Mouse (Mus musculus) intestine, embryonic 16.5 days (tissue): Measurements from ENCODE around the gene Eif5. TPM values are rescaled to one million over a fixed set of nuclear protein-coding genes. Genes with fewer than 3 reads are reported as not detected.
A peak's percentile ranks its signal among the peaks of the same experiment; 100 is the strongest.

Experiments
- ATAC-seq: fragments of 200-750 bp; cut with Nextera tagmentation; 2 replicates; pipeline ENCODE4 v1.8.0; 2017; ENCODE audit warnings: moderate TSS enrichment, moderate library complexity
- H3K27ac ChIP-seq: fragments of 300-500 bp; sonication (generic); 2 replicates; pipeline ENCODE4 v1.5.1; 2014; ENCODE audit warnings: mild to moderate bottlenecking, low read length
- H3K27me3 ChIP-seq: fragments of 300-500 bp; sonication (generic); replicated peaks from 2 replicates; pipeline ENCODE4 v1.6.1; 2014; ENCODE audit warnings: low read length, control low read depth, mixed read lengths; ENCODE audit not compliant: control insufficient read depth, insufficient read depth
- H3K36me3 ChIP-seq: fragments of 300-500 bp; sonication (generic); 2 replicates; pipeline ENCODE4 v1.6.1; 2014; ENCODE audit warnings: low read length, control low read depth; ENCODE audit not compliant: control insufficient read depth, insufficient read depth
- H3K4me1 ChIP-seq: fragments of 300-500 bp; sonication (generic); 2 replicates; pipeline ENCODE4 v1.6.1; 2014; ENCODE audit warnings: low read length, control low read depth, mixed read lengths; ENCODE audit not compliant: control insufficient read depth, insufficient read depth
- H3K4me2 ChIP-seq: fragments of 300-500 bp; sonication (generic); 2 replicates; pipeline ENCODE4 v1.6.1; 2014; ENCODE audit warnings: low read depth, low read length, control low read depth
- H3K4me3 ChIP-seq: fragments of 300-500 bp; sonication (generic); 2 replicates; pipeline ENCODE4 v1.5.1; 2014; ENCODE audit warnings: mild to moderate bottlenecking, low read length
- H3K9ac ChIP-seq: fragments of 300-500 bp; sonication (generic); 2 replicates; pipeline ENCODE4 v1.6.1; 2014; ENCODE audit warnings: low read depth, low read length
- H3K9me3 ChIP-seq: fragments of 300-500 bp; sonication (generic); 2 replicates; pipeline ENCODE4 v1.6.1; 2016; ENCODE audit warnings: low read length, control low read depth; ENCODE audit not compliant: control insufficient read depth
- WGBS: fragments of 180-500 bp; shearing (Covaris S2); extraction: QIAGEN DNeasy Blood & Tissue Kit; methylation state at CpG from one replicate; pipeline ENCODE4 v1.1.7; 2014; 5-methylcytosine and 5-hydroxymethylcytosine counted together
- polyA plus RNA-seq: library from polyadenylated mRNA; unstranded; fragments of >200 nt; fragmentation: Nextera tagmentation; extraction: Ambion mirVana; gene quantifications from 2 replicates; pipeline ENCODE4 v1.2.1, GENCODE M21; 2015

Eif5 gene
- polyA plus RNA-seq, 1 experiment from 2014 or later, result 531 TPM

DNA sequence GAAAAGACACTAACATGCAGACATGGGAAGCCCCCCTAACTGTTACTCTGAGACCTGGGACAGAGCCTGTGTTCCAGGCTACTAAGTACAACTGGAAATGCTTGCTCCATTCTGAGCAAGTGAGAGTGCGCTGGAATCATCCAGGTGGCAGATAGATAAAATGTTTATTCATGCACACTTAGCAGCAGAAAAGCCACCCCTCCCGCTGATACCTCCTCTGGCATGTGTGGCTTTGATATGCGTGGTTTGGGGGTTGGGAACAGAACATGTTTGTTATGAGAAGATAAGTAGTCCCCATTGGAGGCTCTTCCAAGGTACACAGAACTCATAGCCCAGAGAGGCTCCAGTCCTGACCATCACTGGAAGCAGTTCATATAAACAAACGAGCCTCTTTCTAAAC, 19.9 kb upstream of the Eif5 start:
- peak; percentile 87 for ATAC-seq
- H3K4me1 ChIP-seq, result no peaks in the 10 kb centered on the region
- H3K36me3 ChIP-seq, result no peaks in the 10 kb centered on the region
- no peak overlapping the region for H3K9ac ChIP-seq
- H3K27me3 ChIP-seq, result no peaks in the 10 kb centered on the region
- no peak overlapping the region for H3K27ac ChIP-seq
- no peak overlapping the region for H3K4me3 ChIP-seq
- H3K9me3 ChIP-seq, result no peaks in the 10 kb centered on the region
- WGBS, result 47% methylated on average over 4 of the region's 4 CpGs
- H3K4me2 ChIP-seq, result no peak overlapping the region

DNA sequence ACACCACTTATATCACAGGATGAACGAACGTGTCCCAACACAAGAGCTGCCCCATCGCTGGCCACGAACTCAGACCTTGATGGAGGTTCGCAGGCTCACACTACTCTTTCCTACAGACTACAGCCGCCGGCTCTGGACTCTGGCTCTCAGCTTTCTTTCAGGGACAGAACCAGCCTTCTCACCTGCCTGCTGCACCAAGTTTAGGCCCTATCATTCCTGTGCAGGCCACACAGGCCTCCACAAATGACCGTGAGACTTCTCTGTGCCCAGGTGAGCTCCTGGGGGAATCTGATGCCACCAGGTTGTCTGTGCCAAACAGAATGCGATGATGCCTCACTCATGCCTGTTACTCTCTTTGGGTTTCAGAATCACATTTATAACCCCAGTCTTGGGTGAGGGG, 19.4 kb upstream of the Eif5 start:
- H3K4me3 ChIP-seq, result no peak overlapping the region
- H3K36me3 ChIP-seq, result no peaks in the 10 kb centered on the region
- 83% methylated on average over 9 of the region's 9 CpGs for WGBS
- no peaks in the 10 kb centered on the region for H3K4me1 ChIP-seq
- H3K9ac ChIP-seq, result no peak overlapping the region
- H3K27me3 ChIP-seq, result no peaks in the 10 kb centered on the region
- H3K9me3 ChIP-seq, result no peaks in the 10 kb centered on the region
- H3K4me2 ChIP-seq, result no peak overlapping the region
- H3K27ac ChIP-seq, result no peak overlapping the region
- peak; percentile 65; the same call in 1 of the 2 replicates for ATAC-seq

DNA sequence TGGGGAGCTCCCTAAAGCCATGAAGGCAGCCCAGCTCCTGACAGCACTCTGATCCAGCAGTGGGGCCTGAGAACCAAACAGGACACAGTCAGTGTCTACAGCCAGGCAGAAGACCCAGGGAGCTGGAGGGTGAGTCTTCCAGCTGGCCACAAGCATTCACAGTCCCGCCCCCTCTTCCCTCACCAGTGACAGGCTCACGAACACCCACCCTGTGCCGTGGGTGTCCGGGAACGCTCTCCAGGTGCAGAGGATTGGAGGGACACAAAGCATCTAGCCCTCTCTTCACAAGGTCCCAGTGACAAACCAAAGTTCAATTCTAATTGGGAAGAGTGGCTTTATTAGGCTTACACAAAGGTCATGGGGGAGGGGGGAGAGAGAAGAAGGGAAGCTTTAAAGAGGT, 18.0 kb upstream of the Eif5 start:
- H3K4me3 ChIP-seq, result no peak overlapping the region
- H3K27ac ChIP-seq, result no peak overlapping the region
- H3K4me2 ChIP-seq, result no peak overlapping the region
- no peak overlapping the region for H3K9ac ChIP-seq
- 57% methylated on average over 5 of the region's 5 CpGs for WGBS
- no peaks in the 10 kb centered on the region for H3K9me3 ChIP-seq
- H3K36me3 ChIP-seq, result no peaks in the 10 kb centered on the region
- H3K4me1 ChIP-seq, result no peaks in the 10 kb centered on the region
- H3K27me3 ChIP-seq, result no peaks in the 10 kb centered on the region
- ATAC-seq, result no peak

DNA sequence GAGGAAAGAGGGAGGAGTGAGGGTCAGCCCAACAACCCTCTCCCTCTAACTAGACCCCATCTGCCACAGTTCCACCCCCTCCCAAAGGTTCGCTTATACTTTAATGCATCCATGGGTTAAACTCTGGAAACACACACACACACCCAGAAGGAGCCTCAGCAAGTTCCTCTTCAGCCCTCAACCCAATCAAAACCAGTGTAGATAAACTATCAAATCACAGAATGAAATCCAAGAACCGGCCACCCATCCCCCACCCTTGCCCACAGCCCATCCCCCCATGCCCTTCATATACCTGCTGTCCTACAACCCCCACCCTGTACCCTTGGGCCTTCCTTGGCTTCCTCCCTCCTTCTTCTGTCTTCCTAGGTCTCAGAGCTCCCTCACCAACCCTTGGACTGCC, 16.8 kb upstream of the Eif5 start:
- H3K36me3 ChIP-seq, result no peaks in the 10 kb centered on the region

GRCm38 (mm10) chr12:111524469-111524868, 13.3 kb upstream of the Eif5 start:
- H3K4me2 ChIP-seq, result no peak overlapping the region
- H3K27ac ChIP-seq, result no peak overlapping the region
- ATAC-seq, result no peak
- no peaks in the 10 kb centered on the region for H3K36me3 ChIP-seq
- H3K4me3 ChIP-seq, result no peak overlapping the region
- H3K4me1 ChIP-seq, result no peaks in the 10 kb centered on the region
- no peaks in the 10 kb centered on the region for H3K27me3 ChIP-seq
- no peak overlapping the region for H3K9ac ChIP-seq
- no peaks in the 10 kb centered on the region for H3K9me3 ChIP-seq
- WGBS, result 66% methylated on average over 1 of the region's 1 CpGs

More for the DNA sequence above, 16.8 kb upstream of the Eif5 start:
- Histone ChIP-seq H3K27ac (no peak overlapping the region), H3K9ac (no peak overlapping the region), H3K4me2 (no peak overlapping the region), H3K4me3 (no peak overlapping the region), H3K9me3 (no peaks in the 10 kb centered on the region), H3K27me3 (no peaks in the 10 kb centered on the region), H3K4me1 (no peaks in the 10 kb centered on the region)
- no peak for ATAC-seq
- 75% methylated on average over 2 of the region's 2 CpGs for WGBS

DNA sequence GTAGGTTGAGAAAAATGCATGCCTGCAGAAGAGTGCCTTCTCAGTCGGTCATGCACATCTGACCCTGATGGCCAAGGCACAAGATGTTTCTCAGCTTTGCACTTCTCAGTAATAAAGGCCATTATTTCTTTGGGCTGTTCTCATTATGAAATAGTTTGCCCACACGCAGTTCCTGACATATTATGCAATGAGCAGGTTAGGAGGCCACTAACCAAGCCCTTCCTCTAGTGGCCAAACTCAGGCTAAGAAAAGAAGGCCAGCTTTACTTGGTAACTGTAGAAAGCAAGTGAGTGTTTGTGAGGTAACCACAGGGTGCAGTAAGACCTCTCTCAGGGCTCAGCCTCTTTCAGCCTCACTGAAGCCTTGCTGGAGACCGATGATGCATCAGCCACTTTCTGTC, 12.9 kb upstream of the Eif5 start:
- 84% methylated on average over 3 of the region's 3 CpGs for WGBS
- H3K9ac ChIP-seq, result no peak overlapping the region
- no peak for ATAC-seq

GRCm38 (mm10) chr12:111527643-111528281, 10.1 kb upstream of the Eif5 start:
- H3K9ac ChIP-seq, result no peak overlapping the region
- no peak for ATAC-seq
- no peak overlapping the region for H3K27ac ChIP-seq
- no peaks in the 10 kb centered on the region for H3K27me3 ChIP-seq
- H3K4me2 ChIP-seq, result no peak overlapping the region
- no peaks in the 10 kb centered on the region for H3K36me3 ChIP-seq
- no peak overlapping the region for H3K4me3 ChIP-seq
- no peaks in the 10 kb centered on the region for H3K9me3 ChIP-seq
- 64% methylated on average over 8 of the region's 8 CpGs for WGBS
- no peaks in the 10 kb centered on the region for H3K4me1 ChIP-seq

More for the DNA sequence above, 12.9 kb upstream of the Eif5 start:
- Histone ChIP-seq H3K27me3 (no peaks in the 10 kb centered on the region), H3K9me3 (no peaks in the 10 kb centered on the region), H3K36me3 (no peaks in the 10 kb centered on the region), H3K4me1 (no peaks in the 10 kb centered on the region), H3K4me3 (no peak overlapping the region), H3K4me2 (no peak overlapping the region), H3K27ac (no peak overlapping the region)

- 20% methylated on average over 8 of the region's 8 CpGs for WGBS
- no peaks in the 10 kb centered on the region for H3K4me1 ChIP-seq
- no peak overlapping the region for H3K9ac ChIP-seq
- no peaks in the 10 kb centered on the region for H3K27me3 ChIP-seq
- no peak overlapping the region for H3K27ac ChIP-seq
- H3K9me3 ChIP-seq, result no peaks in the 10 kb centered on the region
- H3K36me3 ChIP-seq, result no peaks in the 10 kb centered on the region
- no peak for ATAC-seq
- H3K4me2 ChIP-seq, result no peak overlapping the region
- H3K4me3 ChIP-seq, result no peak overlapping the region
Measured at GRCm38 (mm10) chr12:111529192-111529591, 8.6 kb upstream of the Eif5 start.

GRCm38 (mm10) chr12:111533096-111533794, 4.6 kb upstream of the Eif5 start:
- H3K4me1 ChIP-seq, result no peaks in the 10 kb centered on the region
- H3K9ac ChIP-seq, result no peak overlapping the region
- no peaks in the 10 kb centered on the region for H3K27me3 ChIP-seq
- no peaks in the 10 kb centered on the region for H3K36me3 ChIP-seq
- no peaks in the 10 kb centered on the region for H3K9me3 ChIP-seq
- H3K27ac ChIP-seq, result no peak overlapping the region
- ATAC-seq, result no peak
- 67% methylated on average over 11 of the region's 11 CpGs for WGBS
- H3K4me2 ChIP-seq, result no peak overlapping the region
- H3K4me3 ChIP-seq, result no peak overlapping the region
